Mouse (Mus musculus) cerebellum, postnatal 25 days (tissue): ENCODE measurements around the gene Gm49337.

Experiments
- DNase-seq, 2 experiments: peaks; one replicate each; pipeline ENCODE4 v3.0.0; 2021; ENCODE audit warnings: mixed read lengths in 2 of 2

The Gm49337 gene

DNA sequence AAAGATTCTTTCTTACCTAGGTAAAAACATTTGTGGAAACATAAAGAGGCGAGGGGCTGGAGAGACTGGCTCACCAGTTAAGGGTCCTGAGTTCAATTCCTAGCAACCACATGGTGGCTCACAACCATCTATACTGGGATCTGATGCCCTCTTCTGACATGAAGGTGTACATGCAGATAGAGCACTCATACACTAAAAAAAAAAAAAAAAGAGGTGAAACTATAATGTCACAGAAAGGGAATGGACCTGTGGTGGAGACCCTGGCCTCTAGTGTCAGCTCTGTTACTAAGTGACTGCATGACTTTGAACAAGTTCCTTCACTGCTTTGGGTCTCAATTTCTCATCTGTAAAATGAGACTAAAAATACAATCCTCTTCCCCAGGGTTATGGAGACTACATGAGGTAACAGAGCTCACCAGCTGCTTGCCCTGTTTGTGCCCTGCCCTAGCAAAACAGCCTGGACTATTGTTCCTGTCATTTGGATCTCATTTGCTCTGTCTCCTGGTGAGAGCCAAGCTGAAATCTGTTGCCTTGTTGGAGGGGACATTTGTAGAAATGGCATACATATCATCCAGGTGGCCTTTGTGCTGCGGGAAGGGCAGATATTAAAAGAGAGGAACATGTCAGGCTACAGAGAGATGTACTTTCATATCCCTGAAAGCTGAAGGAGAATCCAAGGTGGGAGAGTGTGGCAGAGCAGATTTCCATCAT, 42.9 kb downstream of the Gm49337 start:
- peak; percentile 69 to 71 for DNase-seq

DNA sequence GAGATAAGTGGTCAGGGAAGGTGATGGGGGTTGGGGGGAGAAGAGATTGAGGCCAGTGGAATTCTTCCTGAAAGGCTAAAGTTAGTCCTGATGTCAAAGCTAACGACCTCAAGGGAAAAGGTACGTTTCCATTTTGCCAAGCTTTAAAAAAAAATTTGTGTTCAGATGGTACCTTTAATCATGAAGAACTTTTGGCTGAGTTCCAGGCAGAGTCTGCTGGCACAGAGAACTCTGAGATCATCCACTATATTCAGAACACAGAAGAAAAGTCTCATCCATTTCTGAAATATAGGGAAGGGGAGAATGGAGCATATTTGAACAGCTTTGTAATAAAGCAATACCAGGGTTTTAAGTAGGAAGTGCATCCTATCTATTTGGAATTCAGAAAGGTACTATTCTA, 43.9 kb downstream of the Gm49337 start:
- DNase-seq: peak; percentile 76 to 83

DNA sequence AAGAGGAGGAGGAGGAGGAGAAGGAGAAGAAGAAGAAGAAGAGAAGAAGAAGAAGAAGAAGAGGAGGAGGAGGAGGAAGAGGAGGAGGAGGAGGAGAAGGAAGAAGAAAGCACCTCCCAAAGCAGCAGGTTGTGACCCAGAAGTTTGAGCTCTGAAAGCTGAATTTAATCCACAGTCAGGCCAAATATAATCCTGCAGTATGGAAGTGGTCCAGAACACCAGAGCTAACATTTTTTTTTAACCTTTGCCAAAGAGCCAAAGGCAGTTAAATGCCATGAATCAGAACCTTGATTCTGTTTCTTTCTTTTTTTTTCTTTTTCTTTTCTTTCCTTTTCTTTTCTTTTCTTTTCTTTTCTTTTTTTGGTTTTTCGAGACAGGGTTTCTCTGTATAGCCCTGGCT, 44.5 kb downstream of the Gm49337 start:
- peak in 1 of 2 experiments; percentile 31 for DNase-seq

DNA sequence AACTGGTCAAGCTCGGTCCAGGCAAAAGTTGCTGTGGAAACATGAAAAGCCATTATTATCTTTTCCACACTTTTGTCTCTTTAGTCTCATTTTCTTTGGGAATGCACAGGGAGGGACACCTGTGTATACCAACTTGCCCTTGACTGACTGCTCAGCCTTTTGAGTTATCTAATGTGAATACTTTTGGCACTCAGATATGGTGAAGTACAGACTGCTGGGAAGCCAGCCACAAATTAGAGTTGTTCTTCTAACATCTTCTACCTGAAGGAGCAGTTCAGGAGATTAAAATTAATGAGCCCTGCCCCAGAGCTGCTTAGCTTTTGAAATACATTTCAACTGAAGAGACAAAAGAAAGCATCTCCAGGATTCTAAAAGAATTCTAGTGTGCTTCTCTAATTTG, 45.9 kb downstream of the Gm49337 start:
- no peak for DNase-seq

DNA sequence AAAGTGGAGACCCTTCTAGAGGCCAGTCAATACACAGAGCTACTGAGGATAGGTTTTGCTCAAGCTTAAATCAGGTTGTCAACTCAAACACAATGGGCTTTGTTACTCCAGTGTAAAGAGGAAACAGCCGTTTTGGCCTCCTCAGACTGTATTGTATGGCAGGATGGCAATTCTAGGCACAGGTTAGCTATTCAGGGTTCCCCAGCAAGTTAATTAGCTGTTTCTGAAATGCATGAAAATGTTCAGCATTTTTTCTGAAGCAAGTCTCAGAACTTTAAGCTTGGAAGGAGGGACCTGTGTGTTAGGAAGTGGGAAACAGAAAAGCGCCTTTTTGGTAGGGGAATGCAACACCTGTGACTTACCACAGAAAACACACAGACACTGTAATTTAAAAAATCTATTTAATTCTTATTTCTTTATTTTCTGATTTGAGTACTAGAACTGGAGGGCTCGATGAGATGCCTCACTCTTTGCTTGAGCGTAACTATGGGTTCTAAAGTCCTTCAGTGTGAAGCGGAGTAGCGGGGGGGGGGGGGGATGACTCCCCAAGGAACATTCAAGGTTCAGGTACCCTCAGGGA, 47.0 kb downstream of the Gm49337 start:
- no peak for DNase-seq

DNA sequence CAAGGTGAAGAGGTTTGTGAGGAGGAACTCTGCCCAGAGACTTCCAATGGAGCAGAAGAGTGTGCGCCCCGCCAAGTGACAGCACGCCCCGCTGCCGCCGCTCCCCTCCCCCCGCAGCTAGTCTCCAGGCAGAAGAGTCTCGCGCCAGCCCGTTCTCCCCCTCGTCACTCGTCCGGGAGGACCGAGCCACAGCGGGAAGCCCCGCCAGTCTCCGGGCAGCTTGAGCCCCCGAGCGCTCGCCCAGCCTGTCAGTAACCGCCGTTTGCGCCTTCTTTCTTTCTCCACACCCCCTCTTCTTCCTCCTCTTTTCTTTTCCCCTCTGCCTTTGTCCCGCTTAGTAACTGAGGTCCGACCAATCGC, 47.6 kb downstream of the Gm49337 start:
- DNase-seq: peak in 1 of 2 experiments; percentile 93

DNA sequence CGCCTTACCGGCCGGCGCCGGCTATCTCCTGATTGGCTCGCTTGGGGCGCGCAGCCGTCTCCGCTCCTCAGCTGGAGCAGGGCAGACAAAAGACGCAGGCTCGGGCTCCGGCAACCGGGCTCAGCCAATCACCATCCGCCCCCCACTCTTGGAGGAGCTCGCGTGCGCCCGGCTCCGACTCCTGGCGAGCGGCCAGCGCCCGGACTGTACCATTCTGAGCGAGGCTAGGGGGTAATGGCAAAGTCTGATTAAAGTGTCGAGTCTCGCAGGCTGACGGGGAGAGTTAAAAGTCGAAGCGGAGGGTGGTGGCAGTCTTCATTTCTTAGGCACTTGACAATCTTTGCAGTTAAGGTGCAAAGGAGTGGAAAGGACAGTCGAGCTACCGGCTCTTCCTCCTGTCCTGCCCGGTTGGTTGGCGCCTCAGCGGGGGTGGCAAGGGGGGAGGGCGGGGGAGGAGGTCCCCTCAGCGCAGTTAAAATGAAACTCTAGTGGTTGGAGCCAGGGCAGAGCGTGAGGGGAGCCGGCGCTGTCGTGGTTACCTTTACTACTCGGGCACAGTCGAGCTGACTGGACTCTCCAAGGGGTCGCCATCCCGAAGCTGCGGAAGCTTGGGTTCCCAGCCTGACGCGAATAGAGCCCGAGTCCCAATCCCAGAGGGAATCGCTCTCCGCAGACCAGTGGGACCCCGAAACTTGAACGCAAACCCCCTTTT, 48.1 kb downstream of the Gm49337 start, which contains the start of gene Pik3r3:
TSS of gene Pik3r3 (plus strand) at position 479 of the 712 bp plus-strand sequence.
- peak; percentile 99 for DNase-seq

DNA sequence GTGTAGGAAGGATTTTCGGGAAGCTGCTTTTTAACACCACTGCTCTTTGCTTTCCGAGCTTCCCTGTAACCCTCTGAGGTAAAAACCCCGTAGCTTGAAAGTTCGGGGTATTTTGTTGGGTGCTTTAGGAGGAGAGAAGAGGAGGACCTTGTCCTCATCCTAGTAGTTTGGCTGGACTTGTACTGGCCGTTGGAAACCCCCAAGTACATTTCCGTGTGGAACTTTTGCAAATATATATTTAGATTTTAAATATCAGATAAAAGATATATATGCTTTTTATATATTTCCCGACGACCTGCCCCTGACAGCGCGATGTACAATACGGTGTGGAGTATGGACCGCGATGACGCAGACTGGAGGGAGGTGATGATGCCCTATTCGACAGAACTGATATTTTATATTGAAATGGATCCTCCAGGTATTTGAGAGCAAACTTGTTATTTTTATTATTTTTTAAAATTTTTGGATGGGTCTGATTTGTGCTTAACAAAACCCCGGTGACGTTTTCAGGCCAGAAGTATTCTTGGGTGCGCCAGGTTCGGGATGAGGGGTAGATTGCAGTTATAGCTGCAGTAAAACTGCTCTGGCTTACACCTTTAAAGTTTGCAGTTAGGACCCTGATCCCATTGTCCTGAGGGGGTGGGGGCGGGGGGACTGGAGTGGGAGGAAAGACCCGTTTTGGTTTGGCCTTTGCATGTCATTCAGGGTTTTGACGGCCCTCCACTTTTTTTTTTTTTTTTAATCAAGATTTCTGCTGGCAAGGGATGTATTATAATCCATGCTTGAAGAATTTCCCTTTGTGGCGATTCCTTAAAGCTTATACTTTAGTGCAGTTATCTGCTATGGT, 49.0 kb downstream of the Gm49337 start:
- DNase-seq: peak; percentile 54 to 56

DNA sequence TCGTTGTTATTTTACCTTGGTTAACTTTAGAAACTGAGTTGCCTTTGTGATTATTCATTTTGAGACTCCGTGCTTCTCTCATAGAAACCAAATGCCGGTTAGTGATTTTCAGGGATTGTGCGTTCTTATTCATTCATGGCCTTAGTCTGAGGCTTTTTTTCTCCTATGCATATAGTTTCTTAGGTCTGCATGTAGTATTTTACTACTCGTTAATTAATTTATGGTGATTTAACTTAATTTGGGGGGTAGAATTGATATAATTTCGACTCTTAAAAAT, 49.6 kb downstream of the Gm49337 start:
- no peak for DNase-seq

DNA sequence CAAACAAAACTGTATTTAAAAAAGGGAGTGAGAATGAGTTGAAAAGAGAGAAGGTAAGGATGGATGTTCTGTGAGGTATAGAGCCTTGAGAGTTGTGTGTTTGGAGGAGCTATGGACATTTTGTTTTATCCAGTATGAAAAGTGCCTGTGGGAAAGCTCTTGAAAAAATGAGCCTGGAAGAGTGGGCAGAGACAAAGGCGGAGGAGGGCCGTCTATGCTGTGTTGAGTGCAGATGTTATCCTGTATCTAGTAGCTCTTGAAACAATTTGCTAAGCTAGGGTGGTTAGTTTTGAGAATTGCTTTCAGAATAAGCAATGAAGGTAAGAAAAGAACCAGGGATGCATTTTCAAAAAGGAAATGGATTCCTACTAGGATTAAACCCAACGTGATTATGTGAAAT, 70.2 kb downstream of the Gm49337 start:
- DNase-seq: no peak

DNA sequence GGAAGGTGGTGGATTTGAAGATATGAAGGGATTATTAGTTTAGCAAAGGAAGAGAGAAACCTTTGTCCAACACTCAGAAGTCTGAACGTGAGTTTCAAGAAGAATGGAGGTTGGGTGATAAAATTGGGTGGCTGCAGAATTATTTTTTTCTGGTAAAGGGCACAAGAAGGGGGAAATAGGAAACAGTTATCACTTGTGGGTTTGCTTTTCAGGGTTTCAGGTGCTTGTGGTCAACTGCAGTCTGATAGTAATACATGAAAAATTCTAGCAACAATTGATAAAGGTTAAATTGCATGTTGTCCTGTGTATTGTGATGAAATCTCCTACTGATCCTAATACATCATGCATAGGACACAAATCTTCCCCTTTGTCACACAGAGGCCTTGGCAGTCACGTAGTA, 71.1 kb downstream of the Gm49337 start:
- no peak for DNase-seq

DNA sequence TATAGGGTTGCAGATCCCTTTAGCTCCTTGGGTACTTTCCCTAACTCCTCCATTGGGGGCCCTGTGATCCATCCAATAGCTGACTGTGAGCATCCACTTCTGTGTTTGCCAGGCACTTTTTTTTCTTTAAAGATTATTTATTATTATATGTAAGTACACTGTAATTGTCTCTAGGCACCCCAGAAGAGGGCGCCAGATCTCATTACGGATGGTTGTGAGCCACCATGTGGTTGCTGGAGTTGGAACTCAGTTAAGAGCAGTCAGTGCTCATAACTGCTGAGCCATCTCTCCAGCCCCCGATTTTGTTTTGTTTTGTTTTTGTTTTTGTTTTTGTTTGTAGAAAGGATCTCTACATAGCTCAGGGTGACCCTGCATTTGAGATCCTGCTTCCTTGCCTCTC, 72.7 kb downstream of the Gm49337 start:
- peak; percentile 34 to 64 for DNase-seq

DNA sequence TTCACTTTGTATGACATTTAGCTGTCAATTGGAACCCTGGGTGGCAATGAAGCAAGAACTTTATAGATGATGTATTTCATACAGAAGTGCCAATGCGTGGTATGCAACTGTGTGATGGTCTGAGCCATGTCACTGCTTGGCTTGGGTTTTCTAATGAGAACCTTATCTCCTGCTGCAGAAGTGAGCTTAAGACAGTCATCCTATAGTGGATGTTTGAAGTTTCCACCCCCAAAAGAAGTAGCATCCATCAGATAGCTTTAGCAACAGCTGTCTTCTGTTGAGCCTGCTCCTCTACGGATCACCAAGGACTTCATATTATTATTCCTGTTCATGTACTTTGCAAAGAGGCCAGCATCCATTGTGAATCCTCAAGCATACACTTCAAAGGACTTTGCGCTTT, 76.8 kb downstream of the Gm49337 start:
- DNase-seq: no peak

DNA sequence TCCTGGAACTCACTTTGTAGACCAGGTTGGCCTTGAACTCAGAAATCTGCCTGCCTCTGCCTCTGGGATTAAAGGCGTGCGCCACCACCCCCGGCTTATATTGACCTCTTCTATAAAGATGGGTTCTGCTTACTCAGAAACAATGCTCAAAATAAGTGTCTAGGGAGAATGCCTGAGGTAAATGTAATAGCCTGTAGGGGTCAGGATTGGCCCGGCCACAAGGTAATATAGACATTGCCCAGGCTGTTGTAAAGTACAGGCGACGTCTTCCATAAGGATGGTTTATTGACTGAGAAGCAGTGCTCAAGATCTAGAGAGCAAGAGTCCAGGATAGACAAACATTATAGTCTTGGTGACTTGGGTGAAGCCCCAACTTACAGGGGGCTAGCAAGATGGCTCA, 95.0 kb downstream of the Gm49337 start:
- DNase-seq: no peak

DNA sequence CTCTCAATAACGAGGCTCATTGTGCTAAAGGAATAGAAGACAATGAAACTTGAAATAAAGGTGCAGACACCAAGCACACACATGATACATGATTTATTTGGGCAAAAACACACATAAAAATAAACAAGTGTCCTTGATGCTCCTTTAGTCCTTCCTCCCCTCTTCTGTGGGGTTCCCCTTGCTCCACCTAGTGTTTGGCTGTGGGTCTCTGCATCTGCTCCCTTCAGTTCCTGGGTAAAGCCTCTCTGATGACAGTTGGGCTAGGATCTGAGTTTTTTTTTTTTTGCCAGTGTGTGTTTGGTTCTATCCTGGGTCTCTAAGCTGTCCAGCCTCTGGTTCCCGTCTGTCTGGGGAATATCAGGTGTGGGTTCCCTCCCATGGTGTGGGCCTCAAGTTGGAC, 109.0 kb downstream of the Gm49337 start:
- DNase-seq: peak in 1 of 2 experiments; percentile 50

DNA sequence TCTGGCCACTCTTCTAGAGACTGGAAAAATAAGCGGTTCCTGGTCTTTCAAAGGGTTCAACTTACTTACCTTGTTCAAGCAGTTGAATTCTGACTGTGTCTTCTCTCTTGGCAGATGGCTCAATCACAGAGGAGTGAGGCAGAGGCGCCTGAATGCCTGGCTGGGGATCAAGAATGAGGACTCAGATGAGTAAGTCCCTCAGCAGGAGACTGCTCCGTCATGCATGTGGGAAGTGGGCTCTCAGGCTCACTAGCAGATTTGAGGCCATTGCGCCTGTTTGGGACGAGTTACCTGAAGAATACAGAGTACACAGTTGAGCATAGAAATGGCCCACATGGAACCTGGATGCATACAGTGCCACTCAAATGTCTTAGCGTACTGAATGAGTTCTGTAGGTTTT, 118.4 kb downstream of the Gm49337 start:
- DNase-seq: peak; percentile 71 to 85

DNA sequence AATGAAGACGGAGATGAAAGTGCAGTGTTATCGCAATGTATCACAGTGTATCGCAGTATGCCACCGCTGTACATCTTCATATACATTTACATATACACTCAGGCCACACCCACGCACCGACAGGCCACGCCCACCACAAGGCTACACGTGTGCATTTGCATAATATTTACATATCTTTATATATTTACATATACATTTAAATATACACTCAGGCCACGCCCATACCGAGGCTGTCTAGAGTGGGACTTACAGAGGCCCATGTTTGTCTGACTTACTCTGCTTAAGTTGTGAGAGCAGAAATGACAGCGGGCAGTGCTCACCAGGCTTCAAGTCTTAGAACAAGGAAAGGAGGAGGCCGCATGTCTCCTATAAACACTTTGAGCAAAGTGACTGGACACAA, 120.1 kb downstream of the Gm49337 start:
- DNase-seq: no peak

DNA sequence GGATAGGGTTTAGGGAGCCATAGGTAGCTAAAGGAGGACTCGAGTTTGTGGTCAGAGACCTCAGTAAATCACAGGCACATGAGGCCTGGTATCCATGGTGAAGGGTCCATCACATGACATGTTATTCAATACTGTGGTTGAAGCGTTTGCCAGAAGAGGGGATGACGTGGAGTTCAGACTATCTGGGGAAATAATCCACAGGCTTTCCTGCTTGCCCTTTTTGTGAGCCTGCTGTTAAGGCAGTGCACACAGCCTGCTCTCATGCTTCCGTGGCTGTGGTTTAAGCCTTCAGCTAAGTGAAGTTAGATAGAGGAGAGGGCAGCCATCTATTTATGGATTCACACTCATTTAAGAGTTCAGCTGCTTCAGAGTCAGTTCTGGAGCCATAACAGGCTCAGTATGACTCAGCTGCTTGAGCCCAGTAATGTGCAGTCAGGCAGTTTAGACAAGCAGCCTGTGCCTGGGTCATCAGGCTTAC, 127.7 kb downstream of the Gm49337 start:
- DNase-seq: no peak

DNA sequence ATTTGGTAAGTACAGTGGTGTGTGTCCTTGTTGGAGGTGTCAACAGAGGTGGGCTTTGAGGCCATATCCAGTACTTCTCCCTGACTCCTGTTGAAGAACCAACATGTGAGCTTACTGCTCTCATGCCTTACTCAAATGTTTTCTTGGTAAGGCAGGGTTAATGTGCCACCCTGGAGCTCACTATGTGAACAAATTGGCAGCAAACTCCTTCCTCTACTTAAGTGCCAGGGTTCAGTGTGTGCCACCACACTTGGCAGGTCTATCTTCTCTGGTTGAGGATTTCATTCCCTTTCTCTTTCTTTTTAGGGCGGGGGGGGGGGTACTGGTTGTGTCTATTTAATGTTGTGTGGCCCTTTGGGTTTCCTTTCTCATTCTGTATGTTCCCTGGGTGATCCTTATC, 131.4 kb downstream of the Gm49337 start:
- no peak for DNase-seq

DNA sequence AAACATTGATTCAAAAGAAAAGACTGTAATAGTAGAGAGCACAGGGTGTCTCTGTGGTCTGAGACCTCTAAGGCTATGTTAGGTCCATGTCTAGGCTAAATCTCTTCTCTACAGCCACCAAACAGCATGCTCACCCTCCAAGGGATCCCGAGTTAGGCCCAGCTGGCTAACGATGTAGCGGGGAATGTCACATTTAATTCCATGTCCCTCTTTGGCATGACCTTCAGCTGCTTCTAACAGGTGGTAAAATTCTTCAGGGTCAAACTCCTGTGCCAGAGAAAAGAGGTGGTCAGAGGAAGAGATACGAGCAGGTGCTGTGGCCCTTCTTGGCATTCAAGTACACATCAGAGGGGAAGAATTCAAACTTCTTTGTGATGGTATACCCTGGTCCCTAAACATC, 144.4 kb downstream of the Gm49337 start:
- DNase-seq: no peak

DNA sequence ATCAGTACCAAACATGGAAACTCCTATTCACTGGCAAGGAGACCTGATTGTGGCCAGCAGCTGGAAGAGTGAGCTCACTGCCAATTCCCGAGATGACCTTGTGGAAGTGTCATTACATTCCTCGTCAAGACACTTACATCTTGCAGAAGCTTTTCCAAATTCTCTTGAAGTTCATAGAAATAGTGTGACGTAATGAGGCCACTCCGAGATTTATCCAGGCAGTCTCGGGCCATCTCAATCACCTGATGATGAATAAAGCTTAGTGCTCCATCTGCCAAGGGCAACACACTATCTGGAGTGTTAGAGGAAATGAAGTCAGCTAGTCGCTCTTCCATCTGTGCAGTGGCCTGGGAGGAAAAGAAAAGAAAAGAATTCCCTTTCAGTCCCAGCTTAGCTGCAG, 148.9 kb downstream of the Gm49337 start:
- DNase-seq: no peak

DNA sequence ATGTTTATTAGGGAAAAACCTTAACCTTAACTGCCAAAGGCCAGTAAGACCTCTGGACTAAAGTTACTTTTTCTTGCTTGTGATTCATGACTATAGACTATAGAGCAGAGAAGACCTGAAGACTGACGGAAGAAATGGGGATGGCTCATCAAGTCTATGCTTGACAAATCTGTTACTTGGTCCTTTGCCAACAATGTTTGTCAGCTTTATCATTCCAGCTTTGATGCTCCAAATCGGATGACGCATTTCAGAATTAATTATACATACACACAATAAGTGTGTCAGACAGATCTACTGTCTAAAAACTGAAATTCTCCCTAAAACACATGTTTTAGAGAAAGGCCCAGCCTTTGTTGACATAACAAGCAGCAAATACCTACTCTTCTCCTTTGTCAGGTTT, 156.1 kb downstream of the Gm49337 start:
- DNase-seq: no peak

DNA sequence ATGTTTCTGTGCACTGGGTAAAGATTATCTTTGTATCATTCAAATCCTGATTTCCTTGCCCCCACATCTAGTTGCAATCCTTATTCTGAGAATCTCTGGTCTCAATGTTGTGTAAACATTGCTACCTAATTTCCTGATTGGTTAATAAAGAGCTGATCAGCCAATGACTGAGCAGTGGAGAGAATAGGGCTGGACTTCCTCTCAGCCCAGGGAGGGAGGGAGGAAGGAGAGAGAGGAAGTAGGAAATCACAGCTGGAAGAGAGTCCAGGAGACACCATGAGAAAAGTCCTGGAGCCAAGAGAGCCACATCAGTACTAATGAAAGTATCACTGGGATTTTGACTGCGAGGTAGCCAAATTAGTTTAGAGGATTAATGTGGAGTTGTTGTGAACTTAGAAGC, 163.1 kb downstream of the Gm49337 start:
- DNase-seq: no peak
